Mouse (Mus musculus) cerebellum, adult 2 months (tissue): ENCODE results near the gene Apobec4. TPM values are rescaled to one million over a fixed set of nuclear protein-coding genes. Genes with fewer than 3 reads are reported as not detected.

Experiments
- DNase-seq, 2 experiments: peaks; one replicate each; pipeline ENCODE4 v3.0.0; 2021
- H3K27ac ChIP-seq: fragments of 200-500 bp; 2 replicates; pipeline ENCODE4 v1.5.1; 2012; ENCODE audit warnings: low read length, control low read depth, inconsistent platforms; ENCODE audit not compliant: insufficient read depth
- H3K27me3 ChIP-seq: fragments of 200-500 bp; 2 replicates; pipeline ENCODE4 v1.6.1; 2012; ENCODE audit warnings: inconsistent platforms, mild to moderate bottlenecking, low read length, moderate library complexity; ENCODE audit not compliant: control insufficient read depth, insufficient read depth
- H3K4me1 ChIP-seq: fragments of 200-500 bp; 2 replicates; pipeline ENCODE4 v1.6.1; 2011; ENCODE audit warnings: low read length; ENCODE audit not compliant: control insufficient read depth, insufficient read depth
- H3K4me3 ChIP-seq: fragments of 200-500 bp; replicated peaks from 2 replicates; pipeline ENCODE3; 2011; ENCODE audit warnings: mild to moderate bottlenecking, low read depth, low read length, control low read depth; ENCODE audit not compliant: insufficient read depth
- CTCF ChIP-seq: fragments of 200-500 bp; IDR thresholded peaks from 2 replicates; pipeline ENCODE4 v1.5.1; 2011; ENCODE audit warnings: low read depth, mild to moderate bottlenecking, control low read depth, low read length, moderate library complexity, borderline replicate concordance; ENCODE audit not compliant: insufficient read depth
- POLR2A ChIP-seq: fragments of 200-500 bp; IDR thresholded peaks from 2 replicates; pipeline ENCODE4 v1.6.1; 2011; ENCODE audit warnings: low read length, control low read depth, borderline replicate concordance; ENCODE audit not compliant: insufficient read depth
- WGBS: fragments of 180-500 bp; shearing (Covaris S2); methylation state at CpG from one replicate; pipeline ENCODE4 v1.1.7; 2018; 5-methylcytosine and 5-hydroxymethylcytosine counted together
- polyA plus RNA-seq: library from polyadenylated mRNA; depleted of rRNA; stranded (reverse); fragments of >200 nt; gene quantifications from 2 replicates; pipeline ENCODE4 v1.2.3, GENCODE M21; 2012; rRNA removed

Apobec4 gene
- polyA plus RNA-seq, 1 experiment, result not detected

GRCm38 (mm10) chr1:152798125-152798524 lies 47.8 kb downstream of the Apobec4 start:
- TF ChIP-seq CTCF (no peak), POLR2A (no peak)
- WGBS, result 83% methylated on average over 9 of the region's 9 CpGs
- Histone ChIP-seq H3K4me1 (no peaks in the 10 kb centered on the region), H3K27me3 (no peaks in the 10 kb centered on the region), H3K27ac (no peak overlapping the region), H3K4me3 (no peak overlapping the region)
- no peak for DNase-seq

GRCm38 (mm10) chr1:152799897-152800296 lies 49.5 kb downstream of the Apobec4 start, which contains the start of gene Ncf2:
TSS of gene Ncf2 (plus strand) at chr1:152800194.
- Histone ChIP-seq H3K27ac (no peak within 1 kb of the TSS), H3K4me1 (no peaks in the 10 kb centered on the region), H3K4me3 (no peak within 1 kb of the TSS), H3K27me3 (no peaks in the 10 kb centered on the region)
- DNase-seq, result no peak
- WGBS, result 44% methylated on average over 2 of the region's 2 CpGs
- TF ChIP-seq CTCF (no peak), POLR2A (no peak)

- DNase-seq, result no peak
- TF ChIP-seq POLR2A, result no peak
- TF ChIP-seq CTCF, result no peak
- Histone ChIP-seq H3K4me3 (no peak overlapping the region), H3K27me3 (no peaks in the 10 kb centered on the region), H3K27ac (no peak overlapping the region), H3K4me1 (no peaks in the 10 kb centered on the region)
- 90% methylated on average over 13 of the region's 13 CpGs for WGBS
Measured at GRCm38 (mm10) chr1:152800633-152801176, 50.4 kb downstream of the Apobec4 start.

GRCm38 (mm10) chr1:152804907-152805306 lies 54.6 kb downstream of the Apobec4 start:
- TF ChIP-seq CTCF, result no peak
- no peak for TF ChIP-seq POLR2A
- Histone ChIP-seq H3K4me3 (no peak overlapping the region), H3K27ac (no peak overlapping the region), H3K27me3 (no peaks in the 10 kb centered on the region), H3K4me1 (peaks cover 1% of the 10 kb centered on the region; the same call in 1 of the 2 replicates)
- no peak for DNase-seq
- WGBS, result 86% methylated on average over 6 of the region's 6 CpGs

Other genes starting within 250 kb of the Apobec4 start
- 22.4 and 24.4 TPM in 2 replicates for gene Rgl1, start 15.8 kb downstream of the Apobec4 start, polyA plus RNA-seq
- gene Arpc5, start 16.0 kb downstream of the Apobec4 start, polyA plus RNA-seq, result 71.3 and 72.0 TPM in 2 replicates
- 2.0 and 2.7 TPM in 2 replicates for gene Ncf2, start 49.6 kb downstream of the Apobec4 start, polyA plus RNA-seq
- gene Smg7, start 152.1 kb downstream of the Apobec4 start, polyA plus RNA-seq, result 47.3 and 51.8 TPM in 2 replicates
- gene Nmnat2, start 204.4 kb downstream of the Apobec4 start, polyA plus RNA-seq, result 120 and 131 TPM in 2 replicates